Mouse (Mus musculus): ENCODE results near the gene Slc37a1. TPM values are rescaled to one million over a fixed set of nuclear protein-coding genes. Genes with fewer than 3 reads are reported as not detected.

Slc37a1 gene
- total and polyA plus RNA-seq, 3 experiments, result 14.2 to 15.0 TPM; not detected in 1

- no peak for TF ChIP-seq E2F4 (IDR thresholded peaks at IDR 0.05; ENCODE audit: borderline replicate concordance, low read depth, low read length)
- no peak for TF ChIP-seq TAL1 (IDR thresholded peaks at IDR 0.05; ENCODE audit: low read length)
- TF ChIP-seq GATA1 (IDR thresholded peaks at IDR 0.05; ENCODE audit: low read depth, low read length), result no peak
Measured at GRCm38 (mm10) chr17:31280269-31280668, 6.3 kb upstream of the Slc37a1 start (continued).

- no peaks in the 10 kb centered on the region for H3K9me3 ChIP-seq (replicated peaks; ENCODE audit: insufficient read depth, low read length)
- H3K9ac ChIP-seq (ENCODE audit: control insufficient read depth, low read depth, low read length, poor library complexity, severe bottlenecking), result no peak overlapping the region
- TF ChIP-seq SIN3A (IDR thresholded peaks at IDR 0.05; ENCODE audit: low read length) (no peak), USF1 (IDR thresholded peaks at IDR 0.05; ENCODE audit: low read depth, low read length) (no peak), ZC3H11A (IDR thresholded peaks at IDR 0.05; ENCODE audit: low read depth, low read length) (0 out of 2 replicates have a peak, but pooled peaks have one; percentile 23), ZNF384 (IDR thresholded peaks at IDR 0.05; ENCODE audit: low read depth, low read length) (peak; percentile 79), MEF2A (IDR thresholded peaks at IDR 0.05; ENCODE audit: extremely low read depth, insufficient replicate concordance, low read depth, low read length, poor library complexity, severe bottlenecking) (no peak), MYC (IDR thresholded peaks at IDR 0.05; ENCODE audit: low read depth, low read length) (peak; percentile 54; the same call in 1 of the 2 replicates), RAD21 (IDR thresholded peaks at IDR 0.05; ENCODE audit: low read depth, low read length) (peak; percentile 30), SMC3 (IDR thresholded peaks at IDR 0.05; ENCODE audit: low read depth, low read length) (peak; percentile 46), E2F4 (IDR thresholded peaks at IDR 0.05; ENCODE audit: borderline replicate concordance, low read depth, low read length) (no peak), CTCF (IDR thresholded peaks at IDR 0.05 in 2 of 3, conservative IDR thresholded peaks at IDR 0.05 in 1 of 3; ENCODE audit: control insufficient read depth in 1 of 3, insufficient read depth in 1 of 3, low read depth in 2 of 3, low read length in 3 of 3, poor library complexity in 1 of 3, severe bottlenecking in 1 of 3) (peak in 2 of 3 experiments; percentile 6 to 52; a peak in 2 of 6 replicates), RCOR1 (IDR thresholded peaks at IDR 0.05; ENCODE audit: low read depth, low read length) (no peak)
- H3K4me1 ChIP-seq (ENCODE audit: control insufficient read depth in 1 of 2, insufficient read depth in 2 of 2, low read length in 2 of 2), result peaks cover 0 to 9% of the 10 kb centered on the region in 2 experiments; a peak in 1 of 4 replicates
- H3K27ac ChIP-seq (ENCODE audit: control insufficient read depth, low read depth, low read length), result no peak overlapping the region
- DNase-seq (ENCODE audit: low read depth, low spot score), result no peak
- H3K4me3 ChIP-seq (ENCODE audit: control insufficient read depth in 1 of 2, insufficient read depth in 1 of 2, low read depth in 2 of 2, low read length in 2 of 2), result no peak overlapping the region
- H3K79me2 ChIP-seq (ENCODE audit: control insufficient read depth, insufficient read depth, low read length, poor library complexity), result no peaks in the 10 kb centered on the region; the same call in 1 of the 2 replicates
- H3K27me3 ChIP-seq (ENCODE audit: control insufficient read depth in 1 of 2, insufficient read depth in 2 of 2, low read length in 2 of 2), result no peaks in the 10 kb centered on the region; a peak in 1 of 4 replicates
- peaks cover 0 to 10% of the 10 kb centered on the region in 2 experiments; a peak in 2 of 4 replicates for H3K36me3 ChIP-seq (ENCODE audit: control insufficient read depth in 1 of 2, insufficient read depth in 2 of 2, low read length in 2 of 2)
Measured at GRCm38 (mm10) chr17:31281830-31282686, 4.5 kb upstream of the Slc37a1 start.

DNA sequence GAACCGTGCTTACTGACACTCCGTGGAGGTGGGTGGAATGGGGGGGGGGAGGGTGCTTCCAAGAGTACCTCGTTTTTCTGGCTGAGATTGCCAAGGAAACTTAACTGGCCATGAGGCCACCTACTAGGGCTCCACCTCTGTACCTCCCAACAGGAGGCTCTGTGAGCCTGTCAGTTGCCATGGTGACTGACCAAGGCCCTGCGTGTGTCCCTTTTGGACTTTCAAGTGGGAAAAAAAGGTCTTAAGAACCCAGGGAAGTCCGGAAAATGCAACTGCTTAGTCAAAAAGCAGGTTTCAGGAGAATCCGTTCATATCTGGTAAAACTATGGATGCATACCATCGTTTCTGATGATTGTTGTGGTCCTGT lies 3.9 kb upstream of the Slc37a1 start:
- H3K79me2 ChIP-seq (ENCODE audit: control insufficient read depth, insufficient read depth, low read length, poor library complexity), result no peaks in the 10 kb centered on the region; the same call in 1 of the 2 replicates
- no peak overlapping the region for H3K4me3 ChIP-seq (ENCODE audit: control insufficient read depth in 1 of 2, insufficient read depth in 1 of 2, low read depth in 2 of 2, low read length in 2 of 2)
- H3K36me3 ChIP-seq (ENCODE audit: control insufficient read depth in 1 of 2, insufficient read depth in 2 of 2, low read length in 2 of 2), result peaks cover 0 to 10% of the 10 kb centered on the region in 2 experiments; a peak in 2 of 4 replicates
- no peaks in the 10 kb centered on the region; a peak in 1 of 4 replicates for H3K27me3 ChIP-seq (ENCODE audit: control insufficient read depth in 1 of 2, insufficient read depth in 2 of 2, low read length in 2 of 2)
- peaks cover 0 to 10% of the 10 kb centered on the region in 2 experiments; a peak in 2 of 4 replicates for H3K4me1 ChIP-seq (ENCODE audit: control insufficient read depth in 1 of 2, insufficient read depth in 2 of 2, low read length in 2 of 2)
- no peak overlapping the region for H3K27ac ChIP-seq (ENCODE audit: control insufficient read depth, low read depth, low read length)
- no peak for TF ChIP-seq MAX (IDR thresholded peaks at IDR 0.05; ENCODE audit: low read length)
- TF ChIP-seq USF1 (IDR thresholded peaks at IDR 0.05; ENCODE audit: low read depth, low read length), result no peak
- no peak for TF ChIP-seq ZNF384 (IDR thresholded peaks at IDR 0.05; ENCODE audit: low read depth, low read length)
- no peak for TF ChIP-seq USF2 (IDR thresholded peaks at IDR 0.05; ENCODE audit: borderline replicate concordance in 1 of 2, insufficient read depth in 1 of 2, low read depth in 1 of 2, low read length in 2 of 2)
- TF ChIP-seq EP300 (IDR thresholded peaks at IDR 0.05; ENCODE audit: low read depth in 1 of 2, low read length in 2 of 2), result no peak
- no peak for TF ChIP-seq TAL1 (IDR thresholded peaks at IDR 0.05; ENCODE audit: low read length)
- TF ChIP-seq POLR2AphosphoS5 (IDR thresholded peaks at IDR 0.05; ENCODE audit: borderline replicate concordance, low read depth, low read length), result no peak
- no peak for TF ChIP-seq NRF1 (IDR thresholded peaks at IDR 0.05; ENCODE audit: insufficient read depth, low read depth, low read length, poor library complexity, severe bottlenecking)
- no peaks in the 10 kb centered on the region for H3K9me3 ChIP-seq (replicated peaks; ENCODE audit: insufficient read depth, low read length)
- no peak overlapping the region for H3K9ac ChIP-seq (ENCODE audit: control insufficient read depth, low read depth, low read length, poor library complexity, severe bottlenecking)
- no peak for DNase-seq (ENCODE audit: low read depth, low spot score)

Measured in MEL (cell line).